Mouse (Mus musculus) liver, adult 2 months (tissue): Measurements from ENCODE around the gene Gpr137. TPM values are rescaled to one million over a fixed set of nuclear protein-coding genes. Genes with fewer than 3 reads are reported as not detected.
"Not testable (repeated sequence)": the region's sequence is repeated elsewhere in the genome, so short reads cannot be mapped to it uniquely, and the experiment has no call there.

ENCODE experiments used
- DNase-seq: peaks from one replicate; pipeline ENCODE4 v3.0.0-alpha.2; 2011; ENCODE audit warnings: low read depth, low spot score; ENCODE audit errors: extremely low read depth
- H3K27ac ChIP-seq: fragments of 200-500 bp; replicated peaks from 2 replicates; pipeline ENCODE4 v1.5.1; 2012; ENCODE audit warnings: low read depth, mild to moderate bottlenecking, control low read depth, inconsistent platforms, low read length; ENCODE audit not compliant: insufficient read depth
- H3K27me3 ChIP-seq: fragments of 200-500 bp; 2 replicates; pipeline ENCODE4 v1.6.1; 2012; ENCODE audit warnings: mild to moderate bottlenecking, moderate library complexity, low read length, inconsistent platforms; ENCODE audit not compliant: control insufficient read depth, insufficient read depth
- H3K36me3 ChIP-seq: fragments of 200-500 bp; 2 replicates; pipeline ENCODE4 v1.6.1; 2012; ENCODE audit warnings: low read length, inconsistent platforms; ENCODE audit not compliant: control insufficient read depth, insufficient read depth
- H3K4me1 ChIP-seq: fragments of 200-500 bp; 2 replicates; pipeline ENCODE4 v1.6.1; 2011; ENCODE audit warnings: low read length; ENCODE audit not compliant: control insufficient read depth, insufficient read depth
- H3K4me3 ChIP-seq: fragments of 200-500 bp; 2 replicates; pipeline ENCODE4 v1.5.1; 2011; ENCODE audit warnings: low read depth, mild to moderate bottlenecking, control low read depth, low read length, moderate library complexity; ENCODE audit not compliant: insufficient read depth
- H3K79me2 ChIP-seq: fragments of 200-500 bp; 2 replicates; pipeline ENCODE4 v1.6.1; 2012; ENCODE audit warnings: inconsistent platforms, mild to moderate bottlenecking, low read length, moderate library complexity; ENCODE audit not compliant: control insufficient read depth, insufficient read depth
- H3K9ac ChIP-seq: fragments of 200-500 bp; 2 replicates; pipeline ENCODE4 v1.6.1; 2012; ENCODE audit warnings: low read depth, mild to moderate bottlenecking, control low read depth, inconsistent platforms, low read length
- CTCF ChIP-seq: fragments of 200-500 bp; IDR thresholded peaks from 2 replicates; pipeline ENCODE4 v1.5.1; 2011; ENCODE audit warnings: low read depth, low read length, control low read depth
- POLR2A ChIP-seq: fragments of 200-500 bp; IDR thresholded peaks from 2 replicates; pipeline ENCODE4 v1.6.1; 2011; ENCODE audit warnings: low read length, control low read depth; ENCODE audit not compliant: insufficient read depth; ENCODE audit errors: extremely low read depth
- WGBS: fragments of 180-500 bp; shearing (Covaris S2); methylation state at CpG from one replicate; pipeline ENCODE4 v1.1.7; 2018; 5-methylcytosine and 5-hydroxymethylcytosine counted together
- polyA plus RNA-seq: library from polyadenylated mRNA; depleted of rRNA; stranded (reverse); fragments of >200 nt; gene quantifications from 2 replicates; pipeline ENCODE4 v1.2.3, GENCODE M21; 2012; rRNA removed
- total RNA-seq: library from RNA; depleted of rRNA; stranded (reverse); fragments of >200 nt; gene quantifications from 2 replicates; pipeline ENCODE4 v1.2.3, GENCODE M21; 2014; rRNA removed

Gene Gpr137
- total RNA-seq (12.3 and 14.0 TPM in 2 replicates), polyA plus RNA-seq (52.6 and 61.1 TPM in 2 replicates)

DNA sequence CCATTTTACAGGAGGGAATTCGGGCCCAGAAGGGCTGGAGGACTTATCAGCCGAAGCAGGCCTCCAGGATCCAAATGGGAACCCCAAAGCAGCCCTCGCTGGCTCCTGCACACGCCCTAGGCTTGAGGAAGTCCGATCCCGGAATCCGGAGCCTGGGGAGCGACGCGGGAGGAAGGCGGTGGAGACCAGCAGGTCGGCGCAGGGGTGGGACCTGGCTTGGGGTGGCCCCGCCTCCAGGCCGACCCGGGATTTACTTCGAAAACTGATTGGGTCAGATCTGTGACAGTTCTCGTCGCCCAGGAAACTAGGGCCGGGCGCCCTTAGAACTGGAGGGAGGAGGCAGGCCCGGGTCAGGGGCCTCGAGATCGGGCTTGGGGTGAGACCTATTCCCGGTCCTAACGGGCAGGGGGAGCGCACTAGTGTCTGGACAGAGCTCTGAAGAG, at the start of gene Gpr137:
TSS of gene Gpr137 (minus strand) at position 232 of the 443 bp plus-strand sequence.
- under 1% methylated on average over 27 of the region's 27 CpGs for WGBS
- H3K4me3 ChIP-seq: peak within 1 kb of the TSS; percentile 85
- peak within 1 kb of the TSS; percentile 88 for H3K27ac ChIP-seq
- peaks cover 23% of the 10 kb centered on the region for H3K4me1 ChIP-seq
- peak; percentile 87 for DNase-seq
- TF ChIP-seq POLR2A (peak; percentile 80; the same call in 1 of the 2 replicates), CTCF (no peak)
- no peaks in the 10 kb centered on the region for H3K36me3 ChIP-seq
- H3K9ac ChIP-seq: peak within 1 kb of the TSS; percentile 91
- peaks cover 8% of the 10 kb centered on the region for H3K79me2 ChIP-seq
- H3K27me3 ChIP-seq: no peaks in the 10 kb centered on the region

DNA sequence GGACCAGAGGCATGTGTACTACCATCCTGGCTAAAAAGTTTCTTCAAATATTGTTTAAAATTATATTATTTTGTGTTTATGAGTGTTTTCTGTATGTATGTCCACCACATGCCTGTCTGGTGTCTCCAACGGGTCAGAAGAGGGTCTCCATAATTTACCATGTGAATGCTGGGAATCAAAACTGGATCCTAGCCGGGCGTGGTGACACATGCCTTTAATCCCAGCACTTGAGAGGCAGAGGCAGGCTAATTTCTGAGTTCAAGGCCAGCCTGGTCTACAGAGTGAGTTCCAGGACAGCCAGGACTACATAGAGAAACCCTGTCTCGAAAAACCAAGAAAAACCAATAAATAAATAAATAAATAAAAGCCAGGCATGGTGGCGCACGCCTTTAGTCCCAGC, 48.9 kb upstream of the Gpr137 start:
- H3K4me1 ChIP-seq: peaks cover 10% of the 10 kb centered on the region
- 93% methylated on average over 6 of the region's 6 CpGs for WGBS

DNA sequence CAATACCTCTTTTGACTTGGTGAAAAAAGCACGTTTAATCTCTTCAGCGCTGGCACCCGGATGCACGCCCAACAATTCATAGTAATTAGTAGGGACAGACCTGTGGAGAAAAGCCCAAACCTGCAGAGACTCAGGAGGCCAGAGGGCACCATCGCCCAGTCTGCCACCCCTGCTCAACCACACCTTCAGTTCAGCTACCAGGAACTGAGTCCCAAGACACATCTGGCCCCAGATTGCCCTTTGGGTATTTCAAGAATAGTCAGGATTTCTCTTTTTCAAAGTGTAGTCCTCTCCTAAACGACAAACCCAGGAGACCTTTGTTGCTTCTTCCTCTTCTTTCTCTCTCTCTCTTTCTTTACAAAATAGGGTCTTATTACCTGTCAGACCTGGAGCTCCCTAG, 48.4 kb upstream of the Gpr137 start:
- Histone ChIP-seq H3K36me3 (no peaks in the 10 kb centered on the region), H3K4me3 (no peak overlapping the region), H3K79me2 (no peaks in the 10 kb centered on the region), H3K9ac (no peak overlapping the region), H3K27ac (no peak overlapping the region), H3K27me3 (no peaks in the 10 kb centered on the region), H3K4me1 (peaks cover 10% of the 10 kb centered on the region)
- WGBS: 93% methylated on average over 6 of the region's 6 CpGs
- no peak for DNase-seq
- TF ChIP-seq POLR2A: no peak
- no peak for TF ChIP-seq CTCF

More for the DNA sequence above, 48.9 kb upstream of the Gpr137 start:
- not testable (repeated sequence) for DNase-seq, H3K79me2 ChIP-seq, H3K27ac ChIP-seq, H3K27me3 ChIP-seq, H3K36me3 ChIP-seq, H3K9ac ChIP-seq, H3K4me3 ChIP-seq

DNA sequence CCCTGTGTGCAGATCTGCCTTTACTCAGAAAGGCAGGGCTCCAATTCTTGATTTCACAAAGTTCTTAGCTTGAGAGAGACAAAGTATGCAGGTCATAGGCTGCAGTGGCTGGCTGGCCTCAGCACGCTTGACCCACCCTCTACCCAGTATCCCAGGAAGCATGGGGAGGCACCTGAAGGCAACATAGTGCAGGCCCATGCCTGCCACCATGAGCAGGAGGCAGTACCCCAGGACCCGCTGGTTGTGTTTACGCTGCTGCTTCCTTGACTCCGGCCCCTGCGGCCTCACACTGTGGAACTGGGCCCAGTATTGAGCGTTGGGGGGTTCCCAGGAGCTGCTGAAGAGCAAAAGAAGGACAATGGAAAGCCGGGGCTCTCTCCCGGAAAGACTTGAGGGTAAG, 47.0 kb upstream of the Gpr137 start:
- no peak for TF ChIP-seq CTCF
- TF ChIP-seq POLR2A: no peak

DNA sequence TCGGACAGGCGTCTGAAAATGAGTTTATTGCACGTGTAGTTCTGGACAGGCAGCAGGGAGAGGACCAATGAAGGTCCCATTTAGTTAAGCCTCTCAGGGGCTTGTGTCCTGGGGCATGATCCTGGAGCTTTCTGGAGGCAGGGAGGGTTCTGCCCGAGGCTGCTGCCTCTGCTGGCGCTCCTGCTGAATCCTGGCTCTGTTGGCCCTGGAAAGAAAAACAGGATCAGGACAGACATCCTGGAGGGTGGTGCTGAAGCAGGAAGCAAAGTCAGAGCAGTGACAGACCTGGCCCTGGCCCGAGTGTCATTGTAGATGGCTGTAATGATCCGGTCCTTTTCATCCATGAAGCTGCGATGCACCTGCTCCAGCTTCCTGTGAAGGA, 45.6 kb upstream of the Gpr137 start:
- TF ChIP-seq CTCF (no peak), POLR2A (no peak)
- no peak for DNase-seq
- no peaks in the 10 kb centered on the region for H3K79me2 ChIP-seq
- WGBS: 8% methylated on average over 8 of the region's 8 CpGs
- H3K36me3 ChIP-seq: no peaks in the 10 kb centered on the region
- 0 out of 2 replicates have a peak overlapping the region, but pooled peaks have one; percentile 38 for H3K27ac ChIP-seq
- H3K4me1 ChIP-seq: peaks cover 5% of the 10 kb centered on the region; the same call in 1 of the 2 replicates
- peak overlapping the region; percentile 89 for H3K4me3 ChIP-seq
- H3K27me3 ChIP-seq: no peaks in the 10 kb centered on the region
- peak overlapping the region; percentile 98 for H3K9ac ChIP-seq

More for the DNA sequence above, 47.0 kb upstream of the Gpr137 start:
- 93% methylated on average over 8 of the region's 8 CpGs for WGBS
- Histone ChIP-seq H3K36me3 (no peaks in the 10 kb centered on the region), H3K4me1 (peaks cover 5% of the 10 kb centered on the region; the same call in 1 of the 2 replicates), H3K27me3 (no peaks in the 10 kb centered on the region), H3K79me2 (no peaks in the 10 kb centered on the region), H3K27ac (no peak overlapping the region), H3K4me3 (no peak overlapping the region), H3K9ac (no peak overlapping the region)
- no peak for DNase-seq

DNA sequence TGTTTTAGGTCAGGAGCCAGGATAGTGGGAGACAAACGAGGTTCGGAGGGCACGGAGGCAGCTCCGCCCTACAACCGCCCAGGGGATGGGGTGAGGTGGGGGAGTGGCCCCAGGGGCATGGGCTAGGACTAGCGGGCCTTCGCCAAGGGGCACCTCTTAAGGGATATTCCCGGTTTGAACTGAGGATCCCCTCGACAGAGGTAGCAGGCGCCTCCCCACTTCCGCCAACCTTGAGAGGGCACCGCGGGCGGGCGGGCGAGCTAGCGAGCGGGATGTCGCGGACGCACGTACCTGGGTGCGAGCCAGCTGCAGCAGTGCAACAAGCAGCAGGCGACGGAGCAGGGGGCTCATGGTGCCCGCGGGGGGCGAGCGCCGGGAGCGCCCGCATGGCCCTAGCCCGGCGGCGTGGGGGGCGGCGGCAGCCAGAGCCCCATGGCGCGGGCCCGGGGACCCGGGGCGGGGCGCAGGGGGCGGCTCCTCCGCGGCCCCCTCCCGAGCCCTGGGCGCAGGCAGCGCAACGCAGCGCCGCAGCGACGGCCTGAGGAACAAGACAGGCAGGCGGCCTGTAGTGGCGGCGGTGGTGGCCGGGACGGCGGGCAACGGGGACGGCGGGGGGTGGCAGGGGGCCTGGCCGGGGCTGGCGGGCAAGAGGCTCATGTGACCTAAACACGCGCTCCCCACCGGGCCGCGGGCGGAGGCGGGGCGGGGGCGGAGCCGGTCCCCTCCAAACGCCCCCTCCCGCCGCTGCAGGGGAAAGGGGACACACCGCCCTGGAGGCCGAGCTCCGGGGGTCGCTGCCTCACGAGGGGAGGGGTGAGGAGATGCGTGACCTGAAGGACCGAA, 45.0 kb upstream of the Gpr137 start, which contains the start of gene Vegfb:
TSS of gene Vegfb (minus strand) at position 591 of the 843 bp plus-strand sequence.
- peak; percentile 48 for DNase-seq
- TF ChIP-seq POLR2A (0 out of 2 replicates have a peak, but pooled peaks have one; percentile 22), CTCF (no peak)
- peak within 1 kb of the TSS; percentile 89 for H3K4me3 ChIP-seq
- H3K9ac ChIP-seq: peak within 1 kb of the TSS; percentile 98
- H3K79me2 ChIP-seq: no peaks in the 10 kb centered on the region
- under 1% methylated on average over 80 of the region's 85 CpGs for WGBS
- peaks cover 5% of the 10 kb centered on the region; the same call in 1 of the 2 replicates for H3K4me1 ChIP-seq
- no peaks in the 10 kb centered on the region for H3K36me3 ChIP-seq
- peak within 1 kb of the TSS; percentile 89 for H3K27ac ChIP-seq
- no peaks in the 10 kb centered on the region for H3K27me3 ChIP-seq
